Mouse (Mus musculus) brain, embryonic 14.5 days (tissue): ENCODE data around the gene Hemgn.
A peak's percentile ranks its signal among the peaks of the same experiment; 100 is the strongest.

Experiments used
- CTCF ChIP-seq: fragments of 200-500 bp; IDR thresholded peaks from 2 replicates; pipeline ENCODE4 v1.5.1; 2012; ENCODE audit warnings: inconsistent platforms, mild to moderate bottlenecking, moderate library complexity, borderline replicate concordance; ENCODE audit not compliant: insufficient read depth, insufficient read length; ENCODE audit errors: extremely low read depth
- POLR2A ChIP-seq: fragments of 200-500 bp; IDR thresholded peaks from 2 replicates; pipeline ENCODE4 v1.6.1; 2012; ENCODE audit warnings: mild to moderate bottlenecking, inconsistent platforms, borderline replicate concordance; ENCODE audit not compliant: poor library complexity, insufficient read depth, insufficient read length, severe bottlenecking; ENCODE audit errors: extremely low read depth

GRCm38 (mm10) chr4:46450519-46451131 is 37.3 kb upstream of the Hemgn start, which contains the start of gene Anp32b:
- TF ChIP-seq POLR2A (peak; percentile 25; the same call in 1 of the 2 replicates), CTCF (peak; percentile 65; the same call in 1 of the 2 replicates)
